Mouse (Mus musculus) adrenal gland, postnatal 10 days (tissue): ENCODE results near the gene Olfr970. TPM values are rescaled to one million over a fixed set of nuclear protein-coding genes. Genes with fewer than 3 reads are reported as not detected.
"Not testable (repeated sequence)": the region's sequence is repeated elsewhere in the genome, so short reads cannot be mapped to it uniquely, and the experiment has no call there.

ENCODE experiments used
- DNase-seq: peaks from one replicate; pipeline ENCODE4 v3.0.0; 2021; ENCODE audit warnings: mixed read lengths
- long read RNA-seq, 2 experiments: library from polyadenylated mRNA; stranded (forward); transcript quantifications; one replicate each; pipeline ENCODE4 v2.0.0; 2021
- total RNA-seq, 2 experiments: library from RNA; stranded (reverse); gene quantifications; 2 replicates each; pipeline ENCODE4 v1.2.3; 2021

Gene Olfr970
- total RNA-seq: not detected
- long read RNA-seq, experiment 1: 0 reads
- long read RNA-seq, experiment 2: 0 reads

DNA sequence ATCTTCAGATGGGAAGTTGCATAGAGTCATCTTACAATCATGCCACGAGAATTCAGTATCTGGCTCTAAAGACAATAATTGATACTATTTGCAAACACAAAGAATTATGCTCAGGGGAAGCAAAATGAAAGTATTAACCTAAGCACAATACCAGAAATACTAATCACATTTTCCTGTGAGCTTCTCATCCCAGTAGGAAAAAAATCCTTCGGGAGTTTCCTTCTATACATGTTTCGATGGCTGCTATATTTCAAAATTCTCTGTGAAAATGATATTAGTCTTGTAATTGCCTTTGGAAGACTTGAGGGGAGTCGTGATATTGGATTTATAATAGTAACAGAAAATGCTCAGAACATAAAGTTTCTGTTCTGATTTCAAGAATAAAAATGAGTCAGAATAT lies at the start of gene Olfr970:
Gene Olfr970 (plus strand): TSS at position 301 of the 400 bp plus-strand sequence.
- DNase-seq: no peak

DNA sequence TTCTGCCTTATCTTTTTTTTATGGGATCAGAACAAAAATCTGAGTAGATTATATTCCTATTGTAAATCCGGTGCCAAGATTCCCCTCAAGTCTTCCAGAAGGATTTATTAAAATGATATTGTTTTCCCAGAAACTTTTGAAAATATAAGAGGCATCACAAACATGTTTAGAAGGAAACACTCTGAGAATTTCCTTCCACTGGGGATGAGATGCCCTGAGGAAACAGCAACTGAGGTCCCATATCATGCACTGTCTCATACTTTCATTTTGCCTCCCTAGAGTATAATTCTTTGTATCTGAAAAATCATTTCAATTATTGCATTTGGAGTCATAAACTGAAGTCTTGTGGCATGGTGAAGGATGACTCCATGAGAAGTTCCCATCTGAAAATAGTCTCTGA lies 25.5 kb upstream of the Olfr970 start, which contains the start of gene Olfr968:
Gene Olfr968 (minus strand): TSS at position 101 of the 400 bp plus-strand sequence.
- no peak for DNase-seq

- DNase-seq: no peak
Measured at GRCm38 (mm10) chr9:39790558-39790957, 18.1 kb upstream of the Olfr970 start, which contains the start of gene Olfr969. Gene Olfr969 (plus strand): TSS chr9:39790945.

- DNase-seq: not testable (repeated sequence)
Measured at GRCm38 (mm10) chr9:39836576-39836975, 27.9 kb downstream of the Olfr970 start, which contains the start of gene Olfr971. Gene Olfr971 (plus strand): TSS chr9:39836876.

- DNase-seq: no peak
Measured at GRCm38 (mm10) chr9:39866122-39866521, 57.5 kb downstream of the Olfr970 start, which contains the start of gene Olfr972. Gene Olfr972 (plus strand): TSS chr9:39866422.

Other genes starting within 250 kb of the Olfr970 start
- not detected for gene Olfr959, start 233.3 kb upstream of the Olfr970 start, total RNA-seq
- gene AW551984, start 204.5 kb upstream of the Olfr970 start, total RNA-seq: 10 to 100 TPM; 15.4 to 20.6 TPM
- gene Olfr148, start 198.2 kb upstream of the Olfr970 start, total RNA-seq: not detected
- gene Olfr960, start 187.5 kb upstream of the Olfr970 start, total RNA-seq: not detected
- not detected for gene Olfr961, start 163.8 kb upstream of the Olfr970 start, total RNA-seq
- not detected for gene Olfr963, start 141.7 kb upstream of the Olfr970 start, total RNA-seq
- not detected for gene Olfr149, start 101.7 kb upstream of the Olfr970 start, total RNA-seq
- not detected for gene Olfr965, start 97.5 kb upstream of the Olfr970 start, total RNA-seq
- not detected for gene Olfr150, start 77.9 kb upstream of the Olfr970 start, total RNA-seq
- not detected for gene Olfr967, start 62.6 kb upstream of the Olfr970 start, total RNA-seq
- gene Olfr968, start 25.6 kb upstream of the Olfr970 start, total RNA-seq: not detected
- not detected for gene Olfr969, start 17.9 kb upstream of the Olfr970 start, total RNA-seq
- not detected for gene Olfr971, start 28.0 kb downstream of the Olfr970 start, total RNA-seq
- gene Olfr972, start 57.6 kb downstream of the Olfr970 start, total RNA-seq: not detected
- not detected for gene Olfr229, start 98.5 kb downstream of the Olfr970 start, total RNA-seq
- gene Olfr974, start 128.6 kb downstream of the Olfr970 start, total RNA-seq: not detected
- gene Olfr975, start 143.2 kb downstream of the Olfr970 start, total RNA-seq: not detected
- gene Olfr976, start 152.3 kb downstream of the Olfr970 start, total RNA-seq: not detected
- gene Olfr978, start 183.3 kb downstream of the Olfr970 start, total RNA-seq: not detected
- not detected for gene Olfr979, start 194.6 kb downstream of the Olfr970 start, total RNA-seq
- gene Olfr980, start 200.7 kb downstream of the Olfr970 start, total RNA-seq: not detected
- not detected for gene Olfr981, start 212.6 kb downstream of the Olfr970 start, total RNA-seq